Comparison of ENCODE assay signal across 17 mouse cellular contexts in the genomic region with DNA sequence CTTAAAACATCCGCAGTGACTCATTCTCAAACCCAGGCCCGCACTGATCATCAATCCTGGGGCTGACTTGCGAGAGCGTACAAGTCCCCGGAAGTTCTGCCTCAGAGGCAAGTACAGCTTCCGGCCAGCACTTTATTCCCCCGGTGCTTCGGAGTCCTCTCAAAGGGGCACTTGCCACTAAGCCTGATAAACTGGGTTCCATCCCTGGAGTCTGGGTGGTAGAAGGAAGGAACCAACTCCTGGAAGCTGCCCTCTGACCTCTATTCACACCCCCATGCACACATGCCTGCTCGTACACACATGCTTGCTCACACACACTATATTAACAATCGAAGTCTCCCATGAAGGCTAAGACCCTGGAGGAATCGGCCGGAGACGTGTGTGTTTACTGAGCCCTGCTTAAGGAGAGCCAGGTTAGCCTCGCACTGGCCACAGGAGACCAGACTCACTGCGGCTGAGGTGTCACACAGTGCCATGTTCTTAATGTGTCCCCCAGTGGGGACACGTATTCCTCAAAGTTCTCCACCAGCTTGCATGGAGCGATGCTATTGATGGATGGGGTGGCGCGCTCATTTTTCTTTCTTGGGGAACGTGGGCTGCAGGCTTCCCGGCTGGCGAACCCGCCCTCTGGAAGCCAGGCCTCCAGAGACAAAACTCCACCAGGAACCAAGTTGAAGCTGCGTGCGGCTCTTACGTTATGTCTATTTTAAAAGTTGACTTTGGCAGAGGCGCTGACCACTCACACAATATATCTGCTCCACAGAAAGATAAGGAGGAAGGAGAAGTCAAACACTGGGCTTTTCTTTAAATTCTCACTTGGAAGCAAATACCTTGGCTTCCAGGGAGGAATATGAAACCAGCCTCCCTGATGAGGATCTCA.
A peak's percentile ranks its signal among the peaks of the same experiment; 100 is the strongest.
DNase-seq lines count a peak whose midpoint lies in the region; ATAC-seq and TF ChIP-seq lines count a peak whose summit lies in the region.
"Had no signal": no experiment of that assay in that cellular context is flagged by ENCODE, and none has a peak within 500 bp of the region (broad histone marks: within the 10 kb centered on the region; RNA-seq: fewer than 3 reads in every experiment).

No protein-coding gene starts in this region.

- TF ChIP-seq CTCF in embryonic fibroblast, embryonic 13.5 days (IDR thresholded peaks at IDR 0.05; ENCODE audit: borderline replicate concordance, insufficient read depth, low read length), result no peak

- DNase-seq in kidney, adult 8-10 months, result no peak
- peak; percentile 29 for DNase-seq in R1 (ENCODE audit: low read depth, low spot score)
- DNase-seq in heart, postnatal 4 days, result peak; percentile 33
- no peak for DNase-seq in left cerebral cortex, postnatal 4 days
- DNase-seq: adrenal gland, adult 2 months; cerebellum, adult 11-12 months; spleen, adult 18-20 months; thymus, postnatal 4 days had no signal

- H3K4me2 ChIP-seq in kidney, embryonic 15.5 days, result peak overlapping the region; percentile 20; the same call in 1 of the 2 replicates
- H3K4me2 ChIP-seq: embryonic facial prominence, embryonic 13.5 days; forebrain, embryonic 12.5 days; liver, embryonic 12.5 days; midbrain, embryonic 12.5 days had no signal

- ATAC-seq in kidney, embryonic 15.5 days (replicated peaks; ENCODE audit: low FRiP score), result no peak
- no peak for ATAC-seq in frontal cortex, adult (ENCODE audit: low TSS enrichment)
- ATAC-seq: hindbrain, postnatal 0 days; liver, embryonic 12.5 days had no signal

- no peaks in the 10 kb centered on the region for H3K36me3 ChIP-seq in kidney, embryonic 15.5 days
- H3K36me3 ChIP-seq: embryonic facial prominence, embryonic 13.5 days; forebrain, embryonic 12.5 days; liver, embryonic 12.5 days; midbrain, embryonic 12.5 days had no signal

- H3K9me3 ChIP-seq in kidney, embryonic 15.5 days (replicated peaks), result no peaks in the 10 kb centered on the region
- H3K9me3 ChIP-seq: embryonic facial prominence, embryonic 13.5 days; forebrain, embryonic 12.5 days; liver, embryonic 12.5 days; midbrain, embryonic 12.5 days had no signal

- H3K27me3 ChIP-seq in kidney, embryonic 15.5 days, result peaks cover 12% of the 10 kb centered on the region

- intact Hi-C loops in left cerebral cortex, postnatal 4 days (cut with DNase I), result no loop called here

- H3K4me3 ChIP-seq in kidney, embryonic 15.5 days (replicated peaks), result no peak overlapping the region
- no peak overlapping the region for H3K4me3 ChIP-seq in embryonic fibroblast, embryonic 13.5 days (ENCODE audit: insufficient read depth, low read length)
- H3K4me3 ChIP-seq: embryonic facial prominence, embryonic 13.5 days; forebrain, embryonic 12.5 days; liver, embryonic 12.5 days; midbrain, embryonic 12.5 days had no signal

- H3K9ac ChIP-seq in kidney, embryonic 15.5 days, result no peak overlapping the region
- H3K9ac ChIP-seq: embryonic facial prominence, embryonic 13.5 days; forebrain, embryonic 12.5 days; liver, embryonic 12.5 days; midbrain, embryonic 12.5 days had no signal

- 56% methylated on average over 27 of the region's 27 CpGs for WGBS in kidney, embryonic 15.5 days

- H3K4me1 ChIP-seq in kidney, embryonic 15.5 days, result peaks cover 21% of the 10 kb centered on the region
- no peaks in the 10 kb centered on the region for H3K4me1 ChIP-seq in embryonic fibroblast, embryonic 13.5 days (ENCODE audit: control insufficient read depth, insufficient read depth, low read length)
- H3K4me1 ChIP-seq: liver, embryonic 12.5 days had no signal

- no peak overlapping the region; the same call in 1 of the 2 replicates for H3K27ac ChIP-seq in kidney, embryonic 15.5 days
- peak overlapping the region; percentile 54 for H3K27ac ChIP-seq in embryonic fibroblast, embryonic 13.5 days (ENCODE audit: insufficient read depth, low read length)
- H3K27ac ChIP-seq: embryonic facial prominence, embryonic 13.5 days; forebrain, embryonic 12.5 days; hindbrain, postnatal 0 days; liver, embryonic 12.5 days; macrophage; midbrain, embryonic 12.5 days had no signal

- TF ChIP-seq POLR2A in embryonic fibroblast, embryonic 13.5 days (IDR thresholded peaks at IDR 0.05; ENCODE audit: low read depth, low read length), result no peak

Comparison
In these comparisons a context has a peak if more than half of its experiments do, and no peak if none do; other contexts are left out.
1. DNase-seq: peak in R1 (single experiment) and heart, postnatal 4 days (single experiment); none in kidney, adult 8-10 months (0 of 2) and left cerebral cortex, postnatal 4 days (single experiment).